Mouse (Mus musculus): Measurements from ENCODE around the gene Fam20b.
A peak's percentile ranks its signal among the peaks of the same experiment; 100 is the strongest.

Gene Fam20b

GRCm38 (mm10) chr1:156718950-156719805 is at the start of gene Fam20b:
Fam20b (minus strand) TSS chr1:156719086.
- DNase-seq (ENCODE audit: low read depth, low spot score): peak; percentile 87

DNA sequence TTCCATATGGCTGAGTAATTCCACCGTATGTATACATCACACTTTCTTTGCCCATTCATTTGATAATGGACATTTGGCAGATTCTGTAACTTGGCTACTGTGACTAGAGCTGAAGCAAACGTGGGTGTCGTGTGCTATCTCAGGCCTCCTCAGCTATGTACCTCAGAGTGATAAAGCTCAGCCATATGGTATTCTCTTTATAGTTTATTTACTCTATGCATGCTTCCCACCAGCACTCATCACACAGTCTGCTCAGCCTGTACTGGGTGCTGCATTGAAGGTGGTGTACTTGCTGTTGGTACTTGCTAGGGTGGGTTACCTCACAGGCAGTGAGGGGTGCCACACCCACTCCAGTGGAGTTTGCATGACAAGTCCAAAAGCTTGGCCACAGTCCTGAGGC is 46.4 kb upstream of the Fam20b start:
- DNase-seq (ENCODE audit: low read depth, low spot score): no peak

DNA sequence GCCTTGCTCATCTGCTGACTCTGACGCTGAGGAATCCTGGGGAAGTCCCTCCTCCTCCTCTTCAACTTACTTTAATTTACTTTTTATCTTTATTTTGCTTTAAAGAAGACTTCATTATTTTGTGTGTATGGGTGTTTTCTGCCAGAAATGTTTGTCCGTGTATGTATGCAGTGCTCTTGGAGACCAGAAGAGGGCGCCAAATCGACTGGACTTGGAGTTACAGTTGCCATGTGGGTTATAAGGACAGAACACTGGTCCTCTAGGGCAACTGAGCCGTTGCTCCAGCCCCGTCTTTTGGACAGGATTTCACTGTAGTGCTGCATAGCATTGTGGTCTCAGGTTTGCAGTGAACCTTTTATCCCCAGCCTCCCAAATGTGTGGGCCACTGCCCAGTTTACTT is 45.7 kb upstream of the Fam20b start:
- DNase-seq (ENCODE audit: low read depth, low spot score): no peak

DNA sequence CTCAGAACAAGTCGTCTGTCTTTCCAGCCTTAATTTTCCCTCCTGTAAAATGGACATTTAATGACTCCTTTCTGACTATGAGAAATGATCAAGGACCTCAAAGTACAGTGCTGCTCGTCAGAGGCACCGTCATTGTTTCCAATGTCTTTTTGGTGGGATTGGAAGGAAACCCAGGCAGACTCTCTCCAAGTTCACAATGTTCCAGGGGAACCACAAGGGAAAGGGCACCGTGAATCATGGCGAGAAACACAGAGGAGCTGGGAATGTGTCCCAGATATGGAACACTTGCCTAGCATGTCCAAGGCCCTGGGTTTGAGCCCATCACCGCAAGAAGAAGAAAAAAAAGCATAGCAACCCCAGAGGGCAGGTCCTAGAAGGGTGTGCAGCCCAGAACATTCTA is 44.4 kb upstream of the Fam20b start:
- no peak for DNase-seq (ENCODE audit: low read depth, low spot score)

DNA sequence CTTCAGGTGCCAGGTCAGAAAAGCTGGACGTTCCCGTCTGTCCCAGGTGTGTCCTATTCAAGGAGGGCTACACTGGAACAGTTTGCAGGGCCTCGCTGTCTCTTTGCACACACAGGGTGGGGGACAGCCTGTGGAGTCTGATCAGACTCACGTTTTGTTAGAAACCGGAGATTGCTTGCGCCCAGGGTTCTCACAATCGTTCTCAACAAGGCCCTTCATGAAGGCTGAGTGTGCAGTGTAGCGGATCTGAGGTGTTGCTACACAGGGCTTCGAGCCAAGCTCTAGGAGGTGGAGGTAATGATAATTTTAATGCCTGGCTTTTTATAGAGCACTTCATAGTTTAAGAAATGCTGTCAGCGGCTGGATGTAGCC is 42.5 kb upstream of the Fam20b start:
- DNase-seq (ENCODE audit: low read depth, low spot score): no peak

DNA sequence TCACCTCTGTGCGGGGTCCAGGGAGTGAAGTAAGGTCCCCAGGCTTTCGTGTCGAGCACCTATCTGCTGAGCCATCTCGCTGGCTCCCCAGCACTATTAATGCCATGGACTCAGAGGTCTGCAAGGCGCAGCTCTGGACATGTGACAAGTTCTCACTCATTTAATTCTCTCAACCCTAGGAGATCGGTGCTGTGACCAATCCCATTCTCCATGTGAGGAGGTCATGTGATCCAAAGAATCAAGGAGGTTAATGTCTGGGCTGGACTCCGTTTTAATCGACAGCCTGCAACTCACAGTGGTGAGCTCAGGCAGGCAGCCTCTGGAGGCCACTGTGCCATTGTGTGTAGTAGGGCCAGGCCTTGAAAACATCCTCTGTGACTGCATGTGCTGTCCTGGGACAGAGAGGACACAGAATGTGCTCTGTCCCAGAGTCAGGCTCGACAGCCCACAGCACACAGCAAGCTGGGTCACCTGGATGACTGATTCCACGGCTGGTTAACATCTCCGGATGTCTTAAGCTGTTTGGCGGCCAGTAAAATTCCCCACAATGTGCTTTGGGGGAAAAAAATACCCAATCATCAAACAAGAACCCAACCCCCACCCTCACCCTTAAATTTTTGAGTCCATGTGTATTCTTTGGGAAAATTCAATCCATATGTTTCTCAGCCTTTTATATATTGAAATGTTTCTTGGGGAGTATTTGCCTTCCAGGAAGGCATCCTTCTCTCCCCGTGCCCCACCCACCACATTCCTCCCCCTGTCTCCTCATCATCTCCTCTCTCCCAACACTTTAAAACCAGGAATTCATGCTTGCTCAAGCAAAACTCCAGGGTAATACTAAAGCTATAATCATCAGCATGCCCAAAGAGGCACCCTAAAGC is 41.9 kb upstream of the Fam20b start:
- DNase-seq (ENCODE audit: low read depth, low spot score): no peak

- DNase-seq (ENCODE audit: low read depth, low spot score): no peak
Measured at GRCm38 (mm10) chr1:156758326-156758725, 39.4 kb upstream of the Fam20b start.

DNA sequence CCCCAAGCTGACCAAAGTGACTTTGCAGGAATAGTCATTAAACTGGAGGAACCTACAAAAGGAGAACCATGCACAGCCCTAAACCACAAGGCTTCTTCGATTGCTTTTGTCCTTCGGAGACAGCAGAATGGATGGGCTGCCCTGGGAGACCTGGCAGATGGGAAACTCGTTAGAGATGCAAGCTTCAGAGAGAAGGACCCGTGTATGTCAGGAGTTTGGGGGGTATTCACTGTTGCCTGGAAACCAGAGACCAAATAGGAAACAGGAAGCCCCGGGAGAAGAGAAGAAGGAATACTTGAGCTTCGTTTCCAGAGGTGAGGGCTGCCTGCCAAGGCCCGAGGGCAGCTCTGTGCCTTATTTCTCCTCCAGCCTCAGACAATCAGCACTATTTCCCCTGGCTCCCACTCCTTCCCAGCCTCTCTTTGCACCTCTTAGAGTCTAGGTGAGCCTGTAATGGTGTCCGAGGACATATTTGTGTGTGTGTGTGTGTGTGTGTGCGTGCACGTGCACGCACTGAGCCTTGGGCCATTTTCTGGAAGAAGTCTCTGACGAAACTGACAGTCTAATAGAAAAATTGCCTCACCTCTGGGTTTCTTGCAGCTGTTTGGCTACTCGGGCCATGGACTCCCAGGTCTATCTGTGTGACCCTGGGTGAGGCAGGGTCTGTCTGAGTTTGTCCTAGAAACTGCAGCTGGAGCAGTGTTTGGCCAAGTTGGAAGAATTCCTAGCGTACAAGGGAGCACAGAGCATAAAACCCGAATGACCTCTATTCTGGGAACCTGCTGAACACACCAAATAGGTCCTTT is 35.9 kb upstream of the Fam20b start:
- no peak for DNase-seq (ENCODE audit: low read depth, low spot score)

GRCm38 (mm10) chr1:156752990-156753389 is 34.1 kb upstream of the Fam20b start:
- DNase-seq (ENCODE audit: low read depth, low spot score): no peak

DNA sequence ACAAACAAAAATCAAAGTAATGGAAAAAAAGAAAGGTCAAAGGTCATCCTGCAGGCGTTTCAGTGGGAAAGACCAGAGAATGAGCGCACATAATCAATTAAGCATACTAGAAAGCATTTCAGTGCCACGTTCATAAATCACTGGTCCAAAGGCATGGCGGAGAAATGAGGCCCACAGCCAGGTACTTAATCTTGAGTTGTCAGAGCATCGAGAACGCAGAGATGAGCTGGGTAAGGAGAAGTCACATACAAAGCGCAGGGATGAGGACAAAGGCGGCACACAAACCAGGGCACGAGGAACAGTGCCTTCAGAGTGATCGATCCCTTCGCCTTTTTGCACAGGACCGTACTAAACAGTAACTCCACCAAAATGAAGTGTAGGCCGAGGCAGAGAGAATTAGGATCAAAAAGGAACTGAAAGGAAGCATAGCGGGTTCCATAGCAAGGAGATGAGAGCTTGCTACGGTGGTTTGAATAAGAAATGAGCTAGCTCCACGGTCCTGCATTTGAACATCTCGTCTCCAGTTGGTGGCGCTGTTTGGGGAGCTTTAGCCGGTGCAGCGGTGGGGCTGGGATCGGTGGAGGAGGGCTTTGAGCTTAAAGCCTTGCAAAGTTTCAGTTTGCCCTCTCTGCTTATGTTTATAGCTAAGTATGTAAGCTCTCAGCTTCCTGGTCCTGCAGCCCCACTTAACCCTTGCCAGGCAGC is 33.3 kb upstream of the Fam20b start:
- no peak for DNase-seq (ENCODE audit: low read depth, low spot score)

- no peak for DNase-seq (ENCODE audit: low read depth, low spot score)
Measured at GRCm38 (mm10) chr1:156750261-156750660, 31.4 kb upstream of the Fam20b start.

DNA sequence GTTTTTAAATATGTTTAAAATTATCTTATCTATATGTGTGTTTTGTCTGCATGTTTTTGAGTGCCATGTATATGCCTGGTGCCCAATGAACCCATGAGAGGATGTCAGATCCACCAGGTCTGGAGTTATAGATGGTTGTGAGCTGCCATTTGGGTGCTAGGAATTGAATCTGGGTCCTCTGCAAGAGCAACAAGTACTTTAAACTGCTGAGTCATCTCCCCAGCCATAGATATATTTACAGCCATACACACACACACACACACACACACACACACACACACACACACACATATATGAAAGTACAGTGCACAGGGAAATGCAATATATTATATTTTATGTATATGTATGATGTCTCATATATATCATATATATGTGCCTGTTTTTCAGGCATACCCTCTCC is 30.2 kb upstream of the Fam20b start:
- DNase-seq (ENCODE audit: low read depth, low spot score): no peak

- no peak for DNase-seq (ENCODE audit: low read depth, low spot score)
Measured at GRCm38 (mm10) chr1:156748435-156749005, 29.6 kb upstream of the Fam20b start.

DNA sequence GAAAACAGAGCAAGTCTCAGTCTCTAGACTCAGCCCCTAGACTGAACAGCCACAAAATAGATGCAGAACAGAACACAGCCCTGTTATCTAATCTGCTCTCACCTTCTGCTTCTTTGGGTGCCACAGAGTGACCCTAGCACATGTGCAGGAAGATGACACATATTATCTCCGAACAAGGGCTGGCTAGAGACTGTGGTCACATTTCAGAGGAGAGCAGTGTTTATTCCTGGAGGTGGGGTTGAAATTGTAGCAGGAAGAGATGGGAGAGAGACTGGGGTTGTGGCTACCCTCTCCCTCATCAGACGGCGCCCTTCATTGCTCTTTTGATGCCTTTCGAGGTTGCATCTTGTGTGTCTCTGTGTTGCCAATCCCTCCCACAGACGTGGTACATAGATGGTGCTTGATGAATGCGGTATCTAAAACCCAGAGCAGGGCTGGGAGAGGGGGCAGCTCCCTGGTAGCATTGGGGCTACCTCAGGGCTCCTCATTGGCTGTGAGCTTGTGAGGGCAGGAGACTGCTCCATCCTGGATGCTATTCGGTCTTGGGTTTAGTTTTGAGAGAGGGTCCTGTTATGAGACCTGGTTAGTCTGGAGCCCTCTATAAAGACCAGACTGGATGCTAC is 26.4 kb upstream of the Fam20b start:
- peak; percentile 73 for DNase-seq (ENCODE audit: low read depth, low spot score)

GRCm38 (mm10) chr1:156741482-156742411 is 22.9 kb upstream of the Fam20b start:
- DNase-seq (ENCODE audit: low read depth, low spot score): peak; percentile 66

DNA sequence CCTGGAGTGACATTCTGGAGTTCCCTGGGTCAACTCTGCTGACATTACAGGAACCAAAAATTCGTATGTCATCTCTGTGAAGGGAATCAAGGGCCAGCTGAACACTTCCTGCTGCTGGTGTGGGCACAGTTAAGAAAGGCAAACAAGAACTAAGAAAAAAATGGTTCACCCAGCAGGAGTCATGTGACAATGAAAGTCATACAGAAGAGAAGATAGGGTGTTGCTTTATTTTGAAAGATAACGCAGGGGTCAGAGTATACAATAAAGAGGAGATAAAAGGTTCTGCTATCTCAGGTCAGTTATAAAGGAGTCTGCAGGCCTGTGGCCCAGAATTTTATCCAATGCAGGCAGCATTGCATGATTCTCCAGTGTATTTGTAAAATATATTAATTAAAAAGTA is 16.9 kb upstream of the Fam20b start:
- no peak for DNase-seq (ENCODE audit: low read depth, low spot score)

DNA sequence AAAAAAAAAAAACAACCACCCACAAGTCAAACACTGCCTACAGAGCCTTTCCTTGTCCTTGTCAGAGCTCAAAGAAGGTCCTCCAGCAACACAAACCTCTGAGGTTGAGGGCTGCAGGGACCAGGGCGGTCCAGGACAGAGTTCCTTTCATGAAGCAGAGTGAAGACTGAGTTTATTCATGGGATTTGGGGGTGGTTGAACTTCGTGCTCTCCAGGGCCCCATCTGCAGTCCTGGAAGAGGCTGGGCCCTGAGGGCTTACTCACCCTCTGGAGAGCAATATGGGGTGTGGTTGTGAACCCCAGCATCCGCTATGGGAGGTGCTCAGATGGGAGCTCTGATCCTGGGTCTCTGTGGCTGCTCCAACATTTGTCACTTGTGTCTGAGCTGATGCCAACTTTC is 15.1 kb upstream of the Fam20b start:
- DNase-seq (ENCODE audit: low read depth, low spot score): no peak

GRCm38 (mm10) chr1:156733559-156733958 is 14.7 kb upstream of the Fam20b start:
- no peak for DNase-seq (ENCODE audit: low read depth, low spot score)

DNA sequence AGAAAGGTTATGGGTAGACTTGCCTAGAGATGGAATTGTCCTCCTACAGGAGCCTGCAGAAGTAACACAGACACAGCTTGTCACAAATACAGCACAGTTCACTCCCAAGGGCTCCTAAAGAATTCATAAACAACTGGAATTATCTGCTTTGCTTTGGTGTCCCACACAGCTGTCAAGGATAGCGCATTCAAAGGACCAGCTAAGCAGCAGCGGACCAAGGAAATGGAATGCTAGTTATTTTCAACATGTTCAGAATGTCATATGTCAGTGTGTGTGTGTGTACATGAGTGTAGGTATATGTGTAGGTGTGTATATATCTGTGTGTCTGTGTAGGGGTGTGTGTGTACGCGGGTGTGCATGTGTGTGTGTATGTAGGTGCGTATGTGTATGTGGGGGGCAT is 14.1 kb upstream of the Fam20b start:
- no peak for DNase-seq (ENCODE audit: low read depth, low spot score)
